Mouse (Mus musculus) forelimb bud, embryonic 11.5 days (tissue): Measurements from ENCODE around the gene Bhlhe40.
A peak's percentile ranks its signal among the peaks of the same experiment; 100 is the strongest.

Experiments used
- DNase-seq: peaks from one replicate; pipeline ENCODE4 v3.0.0-alpha.2; 2012; ENCODE audit warnings: low read depth, low spot score

Gene Bhlhe40

GRCm38 (mm10) chr6:108662314-108663240, 2.1 kb downstream of the Bhlhe40 start:
- DNase-seq: no peak

- no peak for DNase-seq
Observed at GRCm38 (mm10) chr6:108663241-108664194, 3.1 kb downstream of the Bhlhe40 start.

GRCm38 (mm10) chr6:108664533-108665150, 4.2 kb downstream of the Bhlhe40 start:
- DNase-seq: no peak

GRCm38 (mm10) chr6:108665587-108665986, 5.2 kb downstream of the Bhlhe40 start:
- DNase-seq: no peak

GRCm38 (mm10) chr6:108666648-108667488, 6.4 kb downstream of the Bhlhe40 start:
- no peak for DNase-seq

- no peak for DNase-seq
Observed at GRCm38 (mm10) chr6:108667599-108668021, 7.2 kb downstream of the Bhlhe40 start.

- DNase-seq: peak; percentile 77
Observed at GRCm38 (mm10) chr6:108668321-108668786, 7.9 kb downstream of the Bhlhe40 start.

GRCm38 (mm10) chr6:108670276-108670675, 9.8 kb downstream of the Bhlhe40 start:
- DNase-seq: no peak

- DNase-seq: no peak
Observed at GRCm38 (mm10) chr6:108670821-108671220, 10.4 kb downstream of the Bhlhe40 start.

- no peak for DNase-seq
Observed at GRCm38 (mm10) chr6:108672094-108672493, 11.7 kb downstream of the Bhlhe40 start.

GRCm38 (mm10) chr6:108674221-108674620, 13.8 kb downstream of the Bhlhe40 start:
- DNase-seq: no peak

- no peak for DNase-seq
Observed at GRCm38 (mm10) chr6:108676783-108677340, 16.4 kb downstream of the Bhlhe40 start.

GRCm38 (mm10) chr6:108677697-108678096, 17.3 kb downstream of the Bhlhe40 start:
- DNase-seq: no peak

- DNase-seq: no peak
Observed at GRCm38 (mm10) chr6:108678227-108678626, 17.8 kb downstream of the Bhlhe40 start.

- DNase-seq: no peak
Observed at GRCm38 (mm10) chr6:108680503-108680902, 20.1 kb downstream of the Bhlhe40 start.

GRCm38 (mm10) chr6:108681084-108681483, 20.7 kb downstream of the Bhlhe40 start:
- no peak for DNase-seq

- DNase-seq: no peak
Observed at GRCm38 (mm10) chr6:108683140-108683539, 22.7 kb downstream of the Bhlhe40 start.

GRCm38 (mm10) chr6:108684430-108684829, 24.0 kb downstream of the Bhlhe40 start:
- no peak for DNase-seq

- DNase-seq: no peak
Observed at GRCm38 (mm10) chr6:108685758-108686355, 25.4 kb downstream of the Bhlhe40 start.

GRCm38 (mm10) chr6:108686930-108687329, 26.5 kb downstream of the Bhlhe40 start:
- no peak for DNase-seq
